Mouse (Mus musculus) cerebellum, postnatal 36 days (tissue): Measurements from ENCODE around the gene Slc39a11.

Source experiments
- DNase-seq, 2 experiments: peaks; one replicate each; pipeline ENCODE4 v3.0.0; 2021 to 2022; ENCODE audit warnings: mixed read lengths in 2 of 2

Slc39a11 gene

GRCm38 (mm10) chr11:113631302-113631701, 18.6 kb downstream of the Slc39a11 start:
- DNase-seq, result no peak

GRCm38 (mm10) chr11:113630642-113631041, 19.2 kb downstream of the Slc39a11 start:
- no peak for DNase-seq

GRCm38 (mm10) chr11:113627785-113628184, 22.1 kb downstream of the Slc39a11 start:
- peak in 1 of 2 experiments; percentile 20 for DNase-seq

GRCm38 (mm10) chr11:113625437-113625836, 24.4 kb downstream of the Slc39a11 start:
- no peak for DNase-seq

GRCm38 (mm10) chr11:113622028-113622427, 27.9 kb downstream of the Slc39a11 start:
- no peak for DNase-seq

GRCm38 (mm10) chr11:113621001-113621400, 28.9 kb downstream of the Slc39a11 start:
- no peak for DNase-seq

DNA sequence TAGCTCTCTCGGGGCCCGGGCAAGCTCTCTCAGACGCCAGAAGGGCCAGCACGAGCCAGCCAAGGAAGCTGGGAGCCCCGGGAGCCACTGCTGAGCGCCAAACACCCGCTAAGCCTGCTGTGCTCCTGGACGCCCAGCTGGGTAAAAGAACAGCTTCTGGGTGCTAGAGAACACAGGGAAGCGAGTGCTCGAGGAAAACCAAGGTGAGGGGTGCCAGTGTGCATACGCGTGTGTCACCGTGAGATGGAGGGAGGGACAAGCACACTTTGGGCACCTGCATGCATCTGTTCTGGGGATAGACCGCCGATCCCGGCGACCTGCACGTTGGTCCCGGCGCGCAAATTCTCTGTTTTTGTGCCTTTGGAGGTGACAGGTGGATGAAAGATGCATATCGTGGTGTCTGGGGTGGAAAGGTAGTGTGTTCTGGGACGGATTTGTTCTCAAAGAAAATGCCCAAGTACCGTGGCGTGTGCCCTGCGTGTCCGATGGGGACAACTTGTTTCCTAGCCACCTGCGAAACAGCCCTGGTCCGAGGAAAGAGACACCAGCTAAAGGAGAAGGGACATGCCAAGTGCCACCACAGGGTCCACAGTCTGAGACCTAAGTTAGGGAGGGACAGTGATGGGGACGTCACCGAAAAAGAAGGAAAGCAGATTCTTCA, 30.3 kb downstream of the Slc39a11 start:
- no peak for DNase-seq

GRCm38 (mm10) chr11:113618672-113619419, 31.0 kb downstream of the Slc39a11 start, which contains the start of gene Sstr2:
Gene Sstr2, plus strand, starts transcription at chr11:113619342.
- peak; percentile 65 to 72 for DNase-seq

- DNase-seq, result no peak
These were observed 31.6 kb downstream of the Slc39a11 start for GRCm38 (mm10) chr11:113618303-113618671.

DNA sequence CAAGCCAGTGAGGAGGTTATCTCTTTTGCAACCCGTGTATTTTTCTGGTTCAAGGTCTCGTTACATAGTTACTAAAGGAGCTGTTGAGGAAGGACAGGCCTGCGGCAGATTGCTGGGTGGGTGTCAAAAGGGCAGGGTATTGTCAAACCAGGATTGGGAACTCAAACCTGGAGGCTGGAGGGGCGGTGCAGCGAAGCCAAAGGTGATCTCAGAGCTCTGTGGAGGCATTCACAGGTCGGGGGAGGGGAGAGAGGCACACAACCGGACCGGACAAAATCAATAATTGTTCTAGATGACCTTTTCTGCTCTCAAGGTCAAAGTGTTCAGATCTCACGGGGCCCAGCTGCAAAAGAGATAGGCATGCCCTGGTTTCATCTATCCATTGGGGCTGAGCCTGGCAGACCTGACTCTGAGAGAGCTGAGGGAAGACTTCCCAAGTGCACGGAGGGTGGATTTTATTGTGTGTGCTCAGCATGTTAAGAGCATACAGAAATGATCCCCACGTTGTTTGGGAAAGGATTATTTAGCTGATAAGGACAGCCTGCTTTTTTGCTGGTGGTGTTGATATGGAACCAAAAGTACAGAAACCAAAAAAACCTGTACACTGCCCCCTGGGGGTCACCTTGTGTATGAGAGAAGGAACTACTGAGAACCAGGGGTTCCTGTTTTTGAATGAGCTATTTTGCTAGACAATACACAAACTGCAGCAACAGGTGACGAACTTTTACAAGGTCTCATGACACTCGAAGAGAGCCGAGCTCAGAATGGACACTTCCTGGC, 32.6 kb downstream of the Slc39a11 start:
- peak; percentile 63 to 65 for DNase-seq

- DNase-seq, result no peak
These were observed 35.4 kb downstream of the Slc39a11 start for GRCm38 (mm10) chr11:113614476-113614875.

DNA sequence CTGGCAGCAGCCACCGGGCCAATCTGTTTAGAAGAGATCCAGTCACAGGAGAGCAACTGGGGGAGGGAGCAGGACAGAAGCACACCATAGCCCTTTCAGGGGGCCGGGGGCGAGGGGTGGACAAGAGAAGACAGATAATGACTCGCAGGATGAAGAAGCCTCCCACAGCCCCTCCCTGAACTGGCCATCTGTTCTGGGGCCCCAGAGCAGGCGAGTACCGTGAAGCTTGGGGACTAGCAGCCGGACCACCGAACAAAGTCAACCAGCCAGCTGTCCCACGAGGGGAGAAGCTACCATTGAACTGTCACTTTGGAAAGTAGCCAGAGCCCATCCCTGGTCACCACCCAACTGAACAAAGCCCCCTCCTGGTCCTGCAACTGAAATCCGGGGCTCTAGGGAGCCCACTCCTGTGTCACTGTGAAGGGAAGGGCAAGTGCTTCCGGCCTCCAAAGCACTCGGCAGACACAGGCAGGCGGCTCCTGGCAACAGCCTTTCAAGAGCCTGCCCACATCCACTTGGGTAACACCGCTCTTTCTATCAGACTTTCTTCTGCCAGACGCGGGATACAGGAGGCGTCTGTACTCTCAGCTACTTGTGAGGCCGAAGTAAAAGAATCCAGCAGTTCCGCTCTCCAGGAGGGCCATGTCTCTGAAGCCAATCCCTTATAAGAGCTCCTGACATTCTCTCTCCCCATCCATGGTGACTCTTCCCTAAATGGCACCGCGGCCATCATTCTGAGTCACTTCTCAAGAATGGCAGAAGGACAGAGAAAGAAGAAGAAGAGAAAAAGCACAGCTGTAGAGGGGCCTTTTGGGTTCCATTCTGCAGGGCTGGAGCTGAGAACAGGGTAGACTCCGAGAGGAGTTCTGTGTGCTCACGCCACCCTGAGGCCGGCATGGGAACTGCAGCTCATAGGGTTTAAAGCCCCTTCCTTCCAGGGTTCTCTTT, 37.9 kb downstream of the Slc39a11 start:
- DNase-seq, result peak; percentile 40 to 47

DNA sequence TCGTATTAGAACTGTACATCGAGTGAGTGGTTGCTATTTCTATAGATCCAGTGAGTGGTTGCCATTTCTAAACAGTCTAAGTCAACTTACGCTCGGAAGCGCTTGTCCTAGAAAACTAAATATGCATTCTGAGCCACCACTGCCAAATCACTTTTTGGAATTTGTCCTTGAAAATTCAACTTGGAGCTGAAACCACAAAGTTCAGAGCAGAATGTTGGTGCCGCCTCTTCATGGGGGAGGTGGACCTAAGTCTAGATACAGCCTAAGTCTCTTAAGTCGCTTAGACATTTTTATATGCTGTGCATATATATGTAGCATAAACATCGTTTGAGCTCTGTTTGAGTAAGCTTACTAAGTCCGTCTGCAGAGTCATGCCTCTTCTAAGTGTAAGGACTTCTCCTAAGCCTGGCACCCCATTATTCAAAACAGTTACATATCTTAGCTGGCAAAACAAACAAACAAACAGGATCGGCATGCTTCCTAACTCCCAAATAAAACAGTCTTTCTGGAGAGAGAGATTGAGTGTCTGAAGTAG, 38.7 kb downstream of the Slc39a11 start:
- no peak for DNase-seq

GRCm38 (mm10) chr11:113610266-113610665, 39.6 kb downstream of the Slc39a11 start:
- DNase-seq, result no peak

GRCm38 (mm10) chr11:113609581-113609980, 40.3 kb downstream of the Slc39a11 start:
- no peak for DNase-seq

- DNase-seq, result no peak
These were observed 42.3 kb downstream of the Slc39a11 start for GRCm38 (mm10) chr11:113607556-113607955.

DNA sequence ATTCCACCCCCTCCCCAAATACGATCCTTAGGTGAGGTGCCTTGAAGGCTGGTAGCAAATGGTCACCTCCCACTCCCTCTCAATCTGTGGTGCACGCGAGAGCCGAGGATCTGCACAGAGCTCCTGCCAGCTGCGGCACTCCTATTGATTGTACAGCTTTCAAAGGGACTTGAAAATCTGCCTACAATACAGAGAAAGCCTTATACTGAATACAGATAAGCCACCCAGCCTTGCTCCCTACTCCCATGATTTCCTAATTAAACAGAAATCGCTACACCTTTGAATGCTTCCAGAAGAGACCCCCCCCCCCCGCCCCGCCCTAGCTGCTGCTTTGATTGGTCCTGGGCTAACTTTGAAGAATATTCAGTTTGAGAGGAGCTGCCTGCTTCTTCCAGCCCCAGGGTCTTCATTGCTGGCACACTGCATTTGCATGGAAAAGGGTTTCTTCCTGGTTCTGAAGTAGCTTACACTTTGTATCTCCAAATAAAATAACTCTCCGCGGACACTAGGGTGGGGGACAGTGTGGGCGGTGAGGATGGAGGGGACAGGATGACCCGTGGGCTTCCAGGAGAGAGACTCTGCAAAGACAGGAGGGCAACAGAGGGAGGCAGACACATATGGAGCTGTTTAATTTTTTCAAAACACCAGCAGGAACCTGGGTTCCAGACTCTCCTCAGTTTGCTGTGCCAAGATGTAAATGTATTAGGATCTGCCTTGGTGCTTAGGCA, 48.1 kb downstream of the Slc39a11 start:
- DNase-seq, result no peak

GRCm38 (mm10) chr11:113600526-113601245, 49.2 kb downstream of the Slc39a11 start:
- peak; percentile 41 to 44 for DNase-seq

- no peak for DNase-seq
These were observed 52.2 kb downstream of the Slc39a11 start for GRCm38 (mm10) chr11:113597632-113598031.

DNA sequence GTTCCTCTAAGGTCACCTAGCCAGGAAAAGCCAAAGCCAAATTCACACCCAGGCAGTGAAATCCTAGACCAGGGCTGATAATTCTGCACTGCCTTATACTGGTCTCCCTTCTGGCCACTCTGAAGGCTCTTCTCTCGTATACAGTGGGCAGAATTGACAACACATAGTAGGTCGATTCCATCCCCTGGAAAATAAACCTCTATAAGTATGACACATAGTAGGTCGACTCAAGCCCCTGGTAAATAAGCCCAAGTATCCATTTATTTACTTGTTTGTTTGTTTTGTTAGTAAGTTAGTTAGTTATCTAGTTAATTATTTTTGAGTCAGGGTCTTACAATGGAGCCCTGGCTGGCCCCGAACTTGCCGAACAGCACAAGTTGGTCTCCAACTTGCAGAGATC, 54.7 kb downstream of the Slc39a11 start:
- no peak for DNase-seq

GRCm38 (mm10) chr11:113588936-113589335, 60.9 kb downstream of the Slc39a11 start:
- DNase-seq, result no peak
